Mouse (Mus musculus): ENCODE measurements at regions not wholly inside any gene's neighbourhood (a gene's known extent, or its start where the extent isn't known, plus 50 kb on each side); places are given as distances from the start of the nearest gene placed in this dataset.

- DNase-seq (ENCODE audit: low spot score in 2 of 2): no peak
Observed at GRCm38 (mm10) chr8:90192856-90193255, 155.3 kb downstream of the Tox3 start.

GRCm38 (mm10) chr8:90182807-90183206 is 165.3 kb downstream of the Tox3 start:
- no peak for DNase-seq (ENCODE audit: low spot score in 2 of 2)

GRCm38 (mm10) chr8:90176771-90177170 is 171.4 kb downstream of the Tox3 start:
- DNase-seq (ENCODE audit: low spot score in 2 of 2): no peak

GRCm38 (mm10) chr8:90176335-90176734 is 171.8 kb downstream of the Tox3 start:
- DNase-seq (ENCODE audit: low spot score in 2 of 2): no peak

- DNase-seq (ENCODE audit: low spot score in 2 of 2): no peak
Observed at GRCm38 (mm10) chr8:90166639-90167038, 181.5 kb downstream of the Tox3 start.

- no peak for DNase-seq (ENCODE audit: low spot score in 2 of 2)
Observed at GRCm38 (mm10) chr8:90151477-90151876, 196.7 kb downstream of the Tox3 start.

GRCm38 (mm10) chr8:90149903-90150302 is 198.2 kb downstream of the Tox3 start:
- no peak for DNase-seq (ENCODE audit: low spot score in 2 of 2)

GRCm38 (mm10) chr8:90134626-90135025 is 213.5 kb downstream of the Tox3 start:
- no peak for DNase-seq (ENCODE audit: low spot score in 2 of 2)

- no peak for DNase-seq (ENCODE audit: low spot score in 2 of 2)
Observed at GRCm38 (mm10) chr8:90130704-90131267, 217.4 kb downstream of the Tox3 start.

GRCm38 (mm10) chr8:90125426-90125825 is 222.7 kb downstream of the Tox3 start:
- DNase-seq (ENCODE audit: low spot score in 2 of 2): no peak

- no peak for DNase-seq (ENCODE audit: low spot score in 2 of 2)
Observed at GRCm38 (mm10) chr8:90123101-90123500, 225.0 kb downstream of the Tox3 start.

- no peak for DNase-seq (ENCODE audit: low spot score in 2 of 2)
Observed at GRCm38 (mm10) chr8:90121935-90122334, 226.2 kb downstream of the Tox3 start.

GRCm38 (mm10) chr8:90121017-90121416 is 227.1 kb downstream of the Tox3 start:
- DNase-seq (ENCODE audit: low spot score in 2 of 2): no peak

- no peak for DNase-seq (ENCODE audit: low spot score in 2 of 2)
Observed at GRCm38 (mm10) chr8:90115436-90115835, 232.7 kb downstream of the Tox3 start.

- no peak for DNase-seq (ENCODE audit: low spot score in 2 of 2)
Observed at GRCm38 (mm10) chr8:90100509-90100908, 247.6 kb downstream of the Tox3 start.

- DNase-seq (ENCODE audit: low spot score in 2 of 2): no peak
Observed at GRCm38 (mm10) chr8:90082630-90083029, 265.5 kb downstream of the Tox3 start.

GRCm38 (mm10) chr8:90076381-90076780 is 271.8 kb downstream of the Tox3 start:
- no peak for DNase-seq (ENCODE audit: low spot score in 2 of 2)

- DNase-seq (ENCODE audit: low spot score in 2 of 2): no peak
Observed at GRCm38 (mm10) chr8:90075796-90076195, 272.3 kb downstream of the Tox3 start.

- DNase-seq (ENCODE audit: low spot score in 2 of 2): no peak
Observed at GRCm38 (mm10) chr8:90070006-90070405, 278.1 kb downstream of the Tox3 start.

- DNase-seq (ENCODE audit: low spot score in 2 of 2): no peak
Observed at GRCm38 (mm10) chr8:90069411-90069993, 278.6 kb downstream of the Tox3 start.

- no peak for DNase-seq (ENCODE audit: low spot score in 2 of 2)
Observed at GRCm38 (mm10) chr8:90068441-90068840, 279.7 kb downstream of the Tox3 start.

- DNase-seq (ENCODE audit: low spot score in 2 of 2): no peak
Observed at GRCm38 (mm10) chr8:90064381-90064780, 283.8 kb downstream of the Tox3 start.

- DNase-seq (ENCODE audit: low spot score in 2 of 2): no peak
Observed at GRCm38 (mm10) chr8:90063291-90063690, 284.9 kb downstream of the Tox3 start.

GRCm38 (mm10) chr8:90058631-90059166 is 289.4 kb downstream of the Tox3 start:
- no peak for DNase-seq (ENCODE audit: low spot score in 2 of 2)

Data from spleen, postnatal 36 days (tissue).